In genomic region chr11:106026465-106027151, GRCm38 (mm10) we compare ENCODE assay signal across 9 mouse cellular contexts. TPM values are rescaled to one million over a fixed set of nuclear protein-coding genes. Genes with fewer than 3 reads are reported as not detected.
A peak's percentile ranks its signal among the peaks of the same experiment; 100 is the strongest.
DNase-seq lines count a peak whose midpoint lies in the region; ATAC-seq and TF ChIP-seq lines count a peak whose summit lies in the region.
"Had no signal": no experiment of that assay in that cellular context is flagged by ENCODE, and none has a peak within 500 bp of the region (broad histone marks: within the 10 kb centered on the region; RNA-seq: fewer than 3 reads in every experiment).

No protein-coding gene starts in this region.

- no peaks in the 10 kb centered on the region for H3K27me3 ChIP-seq in midbrain, embryonic 11.5 days (ENCODE audit: control insufficient read depth, insufficient read depth, low read length)
- no peaks in the 10 kb centered on the region for H3K27me3 ChIP-seq in midbrain, embryonic 15.5 days (replicated peaks)
- H3K27me3 ChIP-seq in intestine, embryonic 14.5 days (replicated peaks; ENCODE audit: control insufficient read depth, insufficient read depth, low read length), result peaks cover 6% of the 10 kb centered on the region; the same call in 1 of the 2 replicates

- WGBS in midbrain, embryonic 11.5 days, result 43% methylated on average over 11 of the region's 11 CpGs
- 42% methylated on average over 10 of the region's 11 CpGs for WGBS in midbrain, embryonic 15.5 days
- 26% methylated on average over 11 of the region's 11 CpGs for WGBS in bone marrow, adult 2 months
- 29% methylated on average over 11 of the region's 11 CpGs for WGBS in intestine, embryonic 14.5 days

- H3K4me1 ChIP-seq in midbrain, embryonic 11.5 days (ENCODE audit: control insufficient read depth, insufficient read depth, low read length), result no peaks in the 10 kb centered on the region
- no peaks in the 10 kb centered on the region for H3K4me1 ChIP-seq in midbrain, embryonic 15.5 days
- H3K4me1 ChIP-seq in bone marrow, adult 2 months (ENCODE audit: control insufficient read depth, insufficient read depth, low read length), result no peaks in the 10 kb centered on the region
- no peaks in the 10 kb centered on the region for H3K4me1 ChIP-seq in intestine, embryonic 14.5 days (replicated peaks; ENCODE audit: control insufficient read depth, insufficient read depth, low read length)
- H3K4me1 ChIP-seq: embryonic facial prominence, embryonic 12.5 days had no signal

- intact Hi-C loops in left cerebral cortex, adult 2 months (cut with DNase I), result loop anchor here (2.0 kb wide), 2 partner anchors 26 to 100 kb away; no protein-coding TSS in a partner anchor

- H3K9ac ChIP-seq in midbrain, embryonic 11.5 days (ENCODE audit: low read length), result no peak overlapping the region
- no peak overlapping the region for H3K9ac ChIP-seq in midbrain, embryonic 15.5 days
- no peak overlapping the region for H3K9ac ChIP-seq in intestine, embryonic 14.5 days (ENCODE audit: low read length)
- H3K9ac ChIP-seq: embryonic facial prominence, embryonic 12.5 days had no signal

- 0 out of 2 replicates have a peak, but pooled peaks have one; percentile 19 for ATAC-seq in midbrain, embryonic 11.5 days (ENCODE audit: low FRiP score)
- ATAC-seq in midbrain, embryonic 15.5 days (replicated peaks), result no peak; the same call in 1 of the 2 replicates
- peak; percentile 73 for ATAC-seq in erythroid progenitor cell, adult 5-6 weeks (replicated peaks; ENCODE audit: low FRiP score, poor library complexity, severe bottlenecking)
- ATAC-seq in intestine, embryonic 14.5 days (replicated peaks; ENCODE audit: low FRiP score, low TSS enrichment, low read depth), result no peak
- peak; percentile 96 for ATAC-seq in megakaryocyte progenitor cell, adult 5-6 weeks (replicated peaks; ENCODE audit: poor library complexity)

- no peak overlapping the region for H3K4me3 ChIP-seq in midbrain, embryonic 11.5 days (ENCODE audit: low read depth, low read length)
- H3K4me3 ChIP-seq in midbrain, embryonic 15.5 days, result no peak overlapping the region
- H3K4me3 ChIP-seq in bone marrow, adult 2 months (replicated peaks; ENCODE audit: control insufficient read depth, low read depth, low read length), result no peak overlapping the region
- no peak overlapping the region for H3K4me3 ChIP-seq in intestine, embryonic 14.5 days (ENCODE audit: low read depth, low read length)
- H3K4me3 ChIP-seq in left cerebral cortex, adult 2 months, result no peak overlapping the region
- H3K4me3 ChIP-seq: embryonic facial prominence, embryonic 12.5 days had no signal

- H3K4me2 ChIP-seq in midbrain, embryonic 11.5 days, result no peak overlapping the region
- no peak overlapping the region for H3K4me2 ChIP-seq in midbrain, embryonic 15.5 days
- no peak overlapping the region for H3K4me2 ChIP-seq in intestine, embryonic 14.5 days (ENCODE audit: low read length)
- H3K4me2 ChIP-seq: embryonic facial prominence, embryonic 12.5 days had no signal

- H3K36me3 ChIP-seq in midbrain, embryonic 11.5 days (ENCODE audit: control insufficient read depth, insufficient read depth, low read length), result no peaks in the 10 kb centered on the region
- H3K36me3 ChIP-seq in midbrain, embryonic 15.5 days (replicated peaks), result no peaks in the 10 kb centered on the region
- H3K36me3 ChIP-seq in intestine, embryonic 14.5 days (ENCODE audit: control insufficient read depth, insufficient read depth, low read length), result no peaks in the 10 kb centered on the region
- H3K36me3 ChIP-seq: embryonic facial prominence, embryonic 12.5 days had no signal

- no peak overlapping the region for H3K27ac ChIP-seq in midbrain, embryonic 11.5 days (ENCODE audit: low read depth, low read length)
- no peak overlapping the region for H3K27ac ChIP-seq in midbrain, embryonic 15.5 days
- no peak overlapping the region for H3K27ac ChIP-seq in bone marrow, adult 2 months (ENCODE audit: control insufficient read depth, insufficient read depth, low read depth, low read length, poor library complexity)
- no peak overlapping the region for H3K27ac ChIP-seq in intestine, embryonic 14.5 days (ENCODE audit: low read depth)
- no peak overlapping the region for H3K27ac ChIP-seq in left cerebral cortex, adult 2 months
- H3K27ac ChIP-seq: embryonic facial prominence, embryonic 12.5 days had no signal

- peak; percentile 76 for TF ChIP-seq CTCF in bone marrow, adult 2 months (IDR thresholded peaks at IDR 0.05; ENCODE audit: control insufficient read depth, insufficient read depth, low read length)
- peak; percentile 89 for TF ChIP-seq CTCF in left cerebral cortex, adult 2 months (IDR thresholded peaks at IDR 0.05)

- TF ChIP-seq POLR2A in bone marrow, adult 2 months (IDR thresholded peaks at IDR 0.05; ENCODE audit: borderline replicate concordance, control insufficient read depth, low read depth, low read length), result no peak

- H3K9me3 ChIP-seq in midbrain, embryonic 11.5 days (ENCODE audit: control insufficient read depth, low read length), result no peaks in the 10 kb centered on the region
- H3K9me3 ChIP-seq in midbrain, embryonic 15.5 days, result no peaks in the 10 kb centered on the region
- H3K9me3 ChIP-seq in intestine, embryonic 14.5 days (ENCODE audit: control insufficient read depth, low read length), result no peaks in the 10 kb centered on the region
- H3K9me3 ChIP-seq: embryonic facial prominence, embryonic 12.5 days had no signal

- peak; percentile 92 for DNase-seq in midbrain, embryonic 11.5 days (ENCODE audit: low spot score, missing footprints)
- DNase-seq in intestine, embryonic 14.5 days (ENCODE audit: low spot score), result peak; percentile 83
- DNase-seq in left cerebral cortex, adult 2 months (ENCODE audit: extremely low spot score in 1 of 2, low spot score in 2 of 2), result peak; percentile 71 to 73
- peak; percentile 29 to 59 for DNase-seq in spleen, postnatal 36 days (ENCODE audit: low spot score in 2 of 2)

RNA-seq across cellular contexts. Expression of gene Dcaf7, which starts 10.1 kb away (rescaled TPM):
- 72.7 and 76.1 TPM in 2 replicates for polyA plus RNA-seq in midbrain, embryonic 11.5 days (2014; fragmentation: Nextera tagmentation; extraction: Ambion mirVana)
- 165 and 174 TPM in 2 replicates for polyA plus RNA-seq in midbrain, embryonic 15.5 days (2015; fragmentation: Nextera tagmentation; extraction: Ambion mirVana)
- polyA plus RNA-seq in bone marrow, adult 2 months (2011; ENCODE audit: insufficient read depth, insufficient read length, low replicate concordance, missing spikeins), result 15.9 and 16.9 TPM in 2 replicates
- total RNA-seq in erythroid progenitor cell, adult 5-6 weeks (2015; ENCODE audit: low replicate concordance), result 25.2 and 28.1 TPM in 2 replicates
- 26.9 and 36.5 TPM in 2 replicates for total RNA-seq in erythroid progenitor cell, adult 5-6 weeks (2017; ENCODE audit: low replicate concordance)
- 62.2 and 68.6 TPM in 2 replicates for polyA plus RNA-seq in intestine, embryonic 14.5 days (2014; fragmentation: Nextera tagmentation; extraction: Ambion mirVana)
- 100 to 1,000 TPM; 134 to 142 TPM for total RNA-seq in left cerebral cortex, adult 2 months (2021)
- total RNA-seq in megakaryocyte progenitor cell, adult 5-6 weeks (2015), result 46.2 and 48.8 TPM in 2 replicates
- 45.5 and 48.9 TPM in 2 replicates for total RNA-seq in megakaryocyte progenitor cell, adult 5-6 weeks (2017)

RNA-seq across cellular contexts. Expression of gene Kcnh6, which starts 18.7 kb away (rescaled TPM):
- 0.21 and 0.29 TPM in 2 replicates for polyA plus RNA-seq in midbrain, embryonic 11.5 days (2014; fragmentation: Nextera tagmentation; extraction: Ambion mirVana)
- 1.7 and 2.0 TPM in 2 replicates for polyA plus RNA-seq in midbrain, embryonic 15.5 days (2015; fragmentation: Nextera tagmentation; extraction: Ambion mirVana)
- polyA plus RNA-seq in bone marrow, adult 2 months (2011; ENCODE audit: insufficient read depth, insufficient read length, low replicate concordance, missing spikeins), result not detected in 2 replicates
- total RNA-seq in erythroid progenitor cell, adult 5-6 weeks (2015; ENCODE audit: low replicate concordance), result not detected in 2 replicates
- total RNA-seq in erythroid progenitor cell, adult 5-6 weeks (2017; ENCODE audit: low replicate concordance), result not detected in 2 replicates
- polyA plus RNA-seq in intestine, embryonic 14.5 days (2014; fragmentation: Nextera tagmentation; extraction: Ambion mirVana), result 0.99 and 1.3 TPM in 2 replicates
- 1 to 10 TPM; 2.3 to 2.4 TPM for total RNA-seq in left cerebral cortex, adult 2 months (2021)
- total RNA-seq in megakaryocyte progenitor cell, adult 5-6 weeks (2015), result 0.15 and 0.20 TPM in 2 replicates
- total RNA-seq in megakaryocyte progenitor cell, adult 5-6 weeks (2017), result not detected in 2 replicates

RNA-seq across cellular contexts. Expression of gene Ace3, which starts 32.1 kb away (rescaled TPM):
- not detected in 2 replicates for polyA plus RNA-seq in midbrain, embryonic 11.5 days (2014; fragmentation: Nextera tagmentation; extraction: Ambion mirVana)
- not detected in 2 replicates for polyA plus RNA-seq in midbrain, embryonic 15.5 days (2015; fragmentation: Nextera tagmentation; extraction: Ambion mirVana)
- not detected in 2 replicates for polyA plus RNA-seq in bone marrow, adult 2 months (2011; ENCODE audit: insufficient read depth, insufficient read length, low replicate concordance, missing spikeins)
- not detected in 2 replicates for total RNA-seq in erythroid progenitor cell, adult 5-6 weeks (2015; ENCODE audit: low replicate concordance)
- not detected in 2 replicates for total RNA-seq in erythroid progenitor cell, adult 5-6 weeks (2017; ENCODE audit: low replicate concordance)
- polyA plus RNA-seq in intestine, embryonic 14.5 days (2014; fragmentation: Nextera tagmentation; extraction: Ambion mirVana), result not detected in 2 replicates
- not detected for total RNA-seq in left cerebral cortex, adult 2 months (2021)
- not detected in 2 replicates for total RNA-seq in megakaryocyte progenitor cell, adult 5-6 weeks (2015)
- not detected in 2 replicates for total RNA-seq in megakaryocyte progenitor cell, adult 5-6 weeks (2017)
- polyA plus RNA-seq: embryonic facial prominence, embryonic 12.5 days had no signal

RNA-seq across cellular contexts. Expression of gene Taco1, which starts 39.3 kb away (rescaled TPM):
- 10.5 and 11.1 TPM in 2 replicates for polyA plus RNA-seq in midbrain, embryonic 11.5 days (2014; fragmentation: Nextera tagmentation; extraction: Ambion mirVana)
- 7.1 and 7.7 TPM in 2 replicates for polyA plus RNA-seq in midbrain, embryonic 15.5 days (2015; fragmentation: Nextera tagmentation; extraction: Ambion mirVana)
- polyA plus RNA-seq in bone marrow, adult 2 months (2011; ENCODE audit: insufficient read depth, insufficient read length, low replicate concordance, missing spikeins), result 6.6 and 11.8 TPM in 2 replicates
- total RNA-seq in erythroid progenitor cell, adult 5-6 weeks (2015; ENCODE audit: low replicate concordance), result 5.9 TPM in 1 of 2 replicates, not detected in the other
- 4.1 and 6.8 TPM in 2 replicates for total RNA-seq in erythroid progenitor cell, adult 5-6 weeks (2017; ENCODE audit: low replicate concordance)
- polyA plus RNA-seq in intestine, embryonic 14.5 days (2014; fragmentation: Nextera tagmentation; extraction: Ambion mirVana), result 8.8 and 10.3 TPM in 2 replicates
- 10 to 100 TPM; 18.0 to 20.2 TPM for total RNA-seq in left cerebral cortex, adult 2 months (2021)
- 5.6 and 6.3 TPM in 2 replicates for total RNA-seq in megakaryocyte progenitor cell, adult 5-6 weeks (2015)
- 11.0 and 17.9 TPM in 2 replicates for total RNA-seq in megakaryocyte progenitor cell, adult 5-6 weeks (2017)

RNA-seq across cellular contexts. Expression of gene Map3k3, which starts 57.8 kb away (rescaled TPM):
- 14.9 and 16.8 TPM in 2 replicates for polyA plus RNA-seq in midbrain, embryonic 11.5 days (2014; fragmentation: Nextera tagmentation; extraction: Ambion mirVana)
- 13.7 and 14.9 TPM in 2 replicates for polyA plus RNA-seq in midbrain, embryonic 15.5 days (2015; fragmentation: Nextera tagmentation; extraction: Ambion mirVana)
- polyA plus RNA-seq in bone marrow, adult 2 months (2011; ENCODE audit: insufficient read depth, insufficient read length, low replicate concordance, missing spikeins), result 7.3 and 14.4 TPM in 2 replicates
- total RNA-seq in erythroid progenitor cell, adult 5-6 weeks (2015; ENCODE audit: low replicate concordance), result 9.6 and 11.5 TPM in 2 replicates
- 5.7 and 6.2 TPM in 2 replicates for total RNA-seq in erythroid progenitor cell, adult 5-6 weeks (2017; ENCODE audit: low replicate concordance)
- 22.3 and 23.0 TPM in 2 replicates for polyA plus RNA-seq in intestine, embryonic 14.5 days (2014; fragmentation: Nextera tagmentation; extraction: Ambion mirVana)
- 10 to 100 TPM; 29.5 to 31.7 TPM for total RNA-seq in left cerebral cortex, adult 2 months (2021)
- total RNA-seq in megakaryocyte progenitor cell, adult 5-6 weeks (2015), result 16.5 and 19.1 TPM in 2 replicates
- 23.8 and 31.4 TPM in 2 replicates for total RNA-seq in megakaryocyte progenitor cell, adult 5-6 weeks (2017)

Comparison
In these comparisons a context has a peak if more than half of its experiments do, and no peak if none do; other contexts are left out.
1. ATAC-seq: peak in midbrain, embryonic 11.5 days (single experiment), erythroid progenitor cell, adult 5-6 weeks (single experiment) and megakaryocyte progenitor cell, adult 5-6 weeks (single experiment); none in midbrain, embryonic 15.5 days (single experiment) and intestine, embryonic 14.5 days (single experiment).
2. Peak in every context shown above with its lines, with median percentiles within 50 percentile points of each other: DNase-seq.